Mouse (Mus musculus) liver, embryonic 16.5 days (tissue): ENCODE data around the gene Rbfox2. TPM values are rescaled to one million over a fixed set of nuclear protein-coding genes. Genes with fewer than 3 reads are reported as not detected.
A peak's percentile ranks its signal among the peaks of the same experiment; 100 is the strongest.

Experiments used
- ATAC-seq: fragments of 200-750 bp; cut with Nextera tagmentation; 2 replicates; pipeline ENCODE4 v1.8.0; 2017; ENCODE audit warnings: low read depth, mild to moderate bottlenecking, moderate number of reproducible peaks, moderate library complexity
- H3K27ac ChIP-seq: fragments of 300-500 bp; sonication (generic); 2 replicates; pipeline ENCODE4 v1.5.1; 2014; ENCODE audit warnings: mild to moderate bottlenecking, low read length
- H3K27me3 ChIP-seq: fragments of 300-500 bp; sonication (generic); 2 replicates; pipeline ENCODE4 v1.6.1; 2014; ENCODE audit warnings: low read depth, low read length, mixed read lengths; ENCODE audit not compliant: control insufficient read depth, insufficient read depth
- H3K36me3 ChIP-seq: fragments of 300-500 bp; sonication (generic); 2 replicates; pipeline ENCODE4 v1.6.1; 2014; ENCODE audit warnings: mild to moderate bottlenecking; ENCODE audit not compliant: control insufficient read depth, insufficient read depth
- H3K4me1 ChIP-seq: fragments of 300-500 bp; sonication (generic); 2 replicates; pipeline ENCODE4 v1.6.1; 2014; ENCODE audit warnings: low read depth, low read length, mixed read lengths; ENCODE audit not compliant: control insufficient read depth
- H3K4me2 ChIP-seq: fragments of 300-500 bp; sonication (generic); 2 replicates; pipeline ENCODE4 v1.6.1; 2014; ENCODE audit warnings: low read depth, low read length, mixed read lengths
- H3K4me3 ChIP-seq: fragments of 300-500 bp; sonication (generic); 2 replicates; pipeline ENCODE4 v1.5.1; 2014; ENCODE audit warnings: low read depth, mild to moderate bottlenecking, low read length
- H3K9ac ChIP-seq: fragments of 300-500 bp; sonication (generic); 2 replicates; pipeline ENCODE4 v1.6.1; 2014; ENCODE audit warnings: low read depth, low read length
- H3K9me3 ChIP-seq: fragments of 300-500 bp; sonication (generic); replicated peaks from 2 replicates; pipeline ENCODE4 v1.6.1; 2016; ENCODE audit warnings: low read length; ENCODE audit not compliant: control insufficient read depth
- WGBS: fragments of 180-500 bp; shearing (Covaris S2); extraction: QIAGEN DNeasy Blood & Tissue Kit; methylation state at CpG from one replicate; pipeline ENCODE4 v1.1.7; 2014; ENCODE audit not compliant: insufficient replicate concordance; 5-methylcytosine and 5-hydroxymethylcytosine counted together
- polyA plus RNA-seq: library from polyadenylated mRNA; unstranded; fragments of >200 nt; fragmentation: Nextera tagmentation; extraction: Ambion mirVana; gene quantifications from 2 replicates; pipeline ENCODE4 v1.2.1, GENCODE M21; 2015

The Rbfox2 gene
- polyA plus RNA-seq, 1 experiment from 2014 or later, result 12.7 TPM

GRCm38 (mm10) chr15:77212818-77213217 lies 94.0 kb downstream of the Rbfox2 start:
- no peaks in the 10 kb centered on the region for H3K27me3 ChIP-seq
- ATAC-seq, result no peak
- WGBS, result 68% methylated on average over 7 of the region's 7 CpGs
- H3K4me2 ChIP-seq, result no peak overlapping the region
- H3K36me3 ChIP-seq, result no peaks in the 10 kb centered on the region
- H3K4me3 ChIP-seq, result no peak overlapping the region
- H3K4me1 ChIP-seq, result no peaks in the 10 kb centered on the region; the same call in 1 of the 2 replicates
- no peak overlapping the region for H3K9ac ChIP-seq
- H3K27ac ChIP-seq, result no peak overlapping the region
- no peaks in the 10 kb centered on the region for H3K9me3 ChIP-seq

GRCm38 (mm10) chr15:77212217-77212757 lies 94.5 kb downstream of the Rbfox2 start:
- no peak overlapping the region for H3K4me2 ChIP-seq
- H3K4me1 ChIP-seq, result no peaks in the 10 kb centered on the region; the same call in 1 of the 2 replicates
- no peaks in the 10 kb centered on the region for H3K9me3 ChIP-seq
- H3K27ac ChIP-seq, result no peak overlapping the region
- no peak for ATAC-seq
- H3K9ac ChIP-seq, result no peak overlapping the region
- H3K36me3 ChIP-seq, result no peaks in the 10 kb centered on the region
- H3K4me3 ChIP-seq, result no peak overlapping the region
- WGBS, result 33% methylated on average over 4 of the region's 4 CpGs
- no peaks in the 10 kb centered on the region for H3K27me3 ChIP-seq

- H3K27me3 ChIP-seq, result no peaks in the 10 kb centered on the region
- no peaks in the 10 kb centered on the region for H3K36me3 ChIP-seq
- no peak for ATAC-seq
- H3K9ac ChIP-seq, result no peak overlapping the region
- H3K4me2 ChIP-seq, result no peak overlapping the region
- H3K27ac ChIP-seq, result no peak overlapping the region
- 45% methylated on average over 5 of the region's 5 CpGs for WGBS
- no peak overlapping the region for H3K4me3 ChIP-seq
- H3K4me1 ChIP-seq, result no peaks in the 10 kb centered on the region
- no peaks in the 10 kb centered on the region for H3K9me3 ChIP-seq
Measured at GRCm38 (mm10) chr15:77206996-77207395, 99.8 kb downstream of the Rbfox2 start.

- Histone ChIP-seq H3K27ac (peak overlapping the region; percentile 53; the same call in 1 of the 2 replicates), H3K9ac (no peak overlapping the region), H3K4me3 (no peak overlapping the region), H3K27me3 (no peaks in the 10 kb centered on the region), H3K36me3 (no peaks in the 10 kb centered on the region), H3K4me1 (no peaks in the 10 kb centered on the region; the same call in 1 of the 2 replicates), H3K4me2 (no peak overlapping the region), H3K9me3 (no peaks in the 10 kb centered on the region)
- no peak for ATAC-seq
- 55% methylated on average over 7 of the region's 7 CpGs for WGBS
Measured at GRCm38 (mm10) chr15:77204951-77205350, 101.9 kb downstream of the Rbfox2 start.

- 55% methylated on average over 14 of the region's 14 CpGs for WGBS
- H3K4me1 ChIP-seq, result no peaks in the 10 kb centered on the region; the same call in 1 of the 2 replicates
- peak overlapping the region; percentile 82 for H3K27ac ChIP-seq
- H3K9ac ChIP-seq, result 0 out of 2 replicates have a peak overlapping the region, but pooled peaks have one; percentile 8
- H3K4me3 ChIP-seq, result peak overlapping the region; percentile 26; the same call in 1 of the 2 replicates
- no peaks in the 10 kb centered on the region for H3K9me3 ChIP-seq
- no peaks in the 10 kb centered on the region for H3K27me3 ChIP-seq
- no peaks in the 10 kb centered on the region for H3K36me3 ChIP-seq
- peak overlapping the region; percentile 34 for H3K4me2 ChIP-seq
- peak; percentile 85 for ATAC-seq
Measured at GRCm38 (mm10) chr15:77203255-77203981, 103.4 kb downstream of the Rbfox2 start.

GRCm38 (mm10) chr15:77202881-77203254 lies 103.9 kb downstream of the Rbfox2 start:
- peak overlapping the region; percentile 82 for H3K27ac ChIP-seq
- H3K27me3 ChIP-seq, result no peaks in the 10 kb centered on the region
- H3K4me3 ChIP-seq, result peak overlapping the region; percentile 26
- H3K9me3 ChIP-seq, result no peaks in the 10 kb centered on the region
- H3K9ac ChIP-seq, result no peak overlapping the region
- no peaks in the 10 kb centered on the region for H3K36me3 ChIP-seq
- no peaks in the 10 kb centered on the region; the same call in 1 of the 2 replicates for H3K4me1 ChIP-seq
- H3K4me2 ChIP-seq, result peak overlapping the region; percentile 34
- WGBS, result 51% methylated on average over 3 of the region's 3 CpGs
- ATAC-seq, result peak; percentile 38; the same call in 1 of the 2 replicates

- H3K27ac ChIP-seq, result no peak overlapping the region
- H3K4me2 ChIP-seq, result peak overlapping the region; percentile 25; the same call in 1 of the 2 replicates
- no peaks in the 10 kb centered on the region for H3K27me3 ChIP-seq
- no peaks in the 10 kb centered on the region for H3K9me3 ChIP-seq
- WGBS, result 51% methylated on average over 2 of the region's 2 CpGs
- H3K4me1 ChIP-seq, result no peaks in the 10 kb centered on the region; the same call in 1 of the 2 replicates
- H3K36me3 ChIP-seq, result no peaks in the 10 kb centered on the region
- H3K9ac ChIP-seq, result no peak overlapping the region
- peak; percentile 36; the same call in 1 of the 2 replicates for ATAC-seq
- H3K4me3 ChIP-seq, result peak overlapping the region; percentile 23
Measured at GRCm38 (mm10) chr15:77202223-77202622, 104.6 kb downstream of the Rbfox2 start.

GRCm38 (mm10) chr15:77196827-77197226 lies 110.0 kb downstream of the Rbfox2 start:
- ATAC-seq, result 0 out of 2 replicates have a peak, but pooled peaks have one; percentile 51
- no peak overlapping the region for H3K9ac ChIP-seq
- WGBS, result 55% methylated on average over 5 of the region's 5 CpGs
- H3K27me3 ChIP-seq, result no peaks in the 10 kb centered on the region
- peak overlapping the region; percentile 76 for H3K27ac ChIP-seq
- no peaks in the 10 kb centered on the region; the same call in 1 of the 2 replicates for H3K4me1 ChIP-seq
- no peak overlapping the region for H3K4me3 ChIP-seq
- H3K36me3 ChIP-seq, result no peaks in the 10 kb centered on the region
- no peaks in the 10 kb centered on the region for H3K9me3 ChIP-seq
- H3K4me2 ChIP-seq, result peak overlapping the region; percentile 24; the same call in 1 of the 2 replicates

- ATAC-seq, result peak; percentile 61
- peak overlapping the region; percentile 76; the same call in 1 of the 2 replicates for H3K27ac ChIP-seq
- H3K4me3 ChIP-seq, result no peak overlapping the region
- no peaks in the 10 kb centered on the region for H3K9me3 ChIP-seq
- H3K9ac ChIP-seq, result no peak overlapping the region
- H3K4me2 ChIP-seq, result peak overlapping the region; percentile 24; the same call in 1 of the 2 replicates
- WGBS, result 54% methylated on average over 2 of the region's 2 CpGs
- no peaks in the 10 kb centered on the region for H3K36me3 ChIP-seq
- H3K27me3 ChIP-seq, result no peaks in the 10 kb centered on the region
- no peaks in the 10 kb centered on the region for H3K4me1 ChIP-seq
Measured at GRCm38 (mm10) chr15:77196001-77196400, 110.8 kb downstream of the Rbfox2 start.
